Mouse (Mus musculus): ENCODE results near the gene Optc. TPM values are rescaled to one million over a fixed set of nuclear protein-coding genes. Genes with fewer than 3 reads are reported as not detected.

Gene Optc
- polyA plus RNA-seq, 1 experiment: 1.7 TPM

- no peak for DNase-seq (ENCODE audit: extremely low spot score in 1 of 2, low spot score in 1 of 2)
Measured at GRCm38 (mm10) chr1:133884746-133885145, 23.1 kb downstream of the Optc start.

DNA sequence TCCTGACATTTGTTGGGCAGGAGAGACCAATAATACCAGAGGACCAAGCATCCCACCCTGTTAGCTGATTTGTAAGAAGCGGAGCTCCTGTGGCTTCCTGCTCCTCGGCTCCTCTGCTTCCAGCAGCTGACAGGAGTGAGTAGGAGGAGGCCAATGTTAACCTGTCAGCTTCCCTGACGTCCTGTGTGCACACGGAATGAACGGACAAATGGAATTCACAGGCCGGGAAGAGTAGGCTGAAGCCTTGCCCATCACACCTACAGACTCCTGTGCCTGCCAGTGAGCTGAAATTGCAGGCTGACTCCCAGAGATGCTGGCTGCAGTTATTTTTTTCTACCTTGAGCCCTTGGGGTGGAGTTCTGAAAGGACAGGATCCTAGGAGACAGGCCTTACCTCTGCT is 23.7 kb downstream of the Optc start:
- DNase-seq (ENCODE audit: extremely low spot score in 1 of 2, low spot score in 1 of 2): peak; percentile 42 to 62

GRCm38 (mm10) chr1:133882283-133883217 is 25.2 kb downstream of the Optc start:
- no peak for DNase-seq (ENCODE audit: extremely low spot score in 1 of 2, low spot score in 1 of 2)

GRCm38 (mm10) chr1:133881813-133882212 is 26.0 kb downstream of the Optc start:
- DNase-seq (ENCODE audit: extremely low spot score in 1 of 2, low spot score in 1 of 2): no peak

GRCm38 (mm10) chr1:133878825-133879423 is 28.9 kb downstream of the Optc start:
- DNase-seq (ENCODE audit: extremely low spot score in 1 of 2, low spot score in 1 of 2): no peak

GRCm38 (mm10) chr1:133876936-133877335 is 30.9 kb downstream of the Optc start:
- DNase-seq (ENCODE audit: extremely low spot score in 1 of 2, low spot score in 1 of 2): no peak

DNA sequence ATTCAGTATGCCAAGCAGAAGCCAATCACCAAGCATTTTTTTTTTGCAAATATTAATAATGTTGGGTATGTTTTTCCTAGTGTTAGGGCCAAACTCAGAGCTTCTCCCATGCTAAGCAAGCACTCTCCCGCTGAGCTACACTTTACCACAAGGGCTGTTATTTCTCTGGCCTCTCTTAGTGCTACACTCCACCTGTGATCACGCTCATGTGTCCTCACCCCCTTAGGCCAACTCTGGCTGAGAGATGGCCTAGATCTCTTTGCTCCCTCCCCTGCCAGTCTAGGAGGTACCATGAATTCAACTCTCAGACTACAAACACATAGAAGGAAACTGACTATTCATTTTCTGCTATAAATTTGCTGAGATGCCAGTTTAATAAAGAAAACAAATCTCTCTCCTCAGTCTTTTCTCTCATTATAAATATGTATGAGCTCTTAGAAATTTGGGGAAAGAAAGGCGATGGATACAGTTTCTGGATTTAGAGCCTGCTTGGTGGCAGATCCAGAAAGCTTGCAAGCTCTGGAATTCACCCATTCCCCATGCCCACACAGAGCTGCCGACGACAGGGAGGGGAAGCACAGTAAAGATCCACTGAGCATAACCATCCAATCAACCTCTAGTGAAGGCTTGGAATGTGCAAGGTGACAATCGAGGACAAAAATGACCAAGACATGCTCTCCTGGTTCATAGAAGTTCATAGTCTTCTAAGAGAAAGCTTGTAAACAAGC is 34.5 kb downstream of the Optc start:
- DNase-seq (ENCODE audit: extremely low spot score in 1 of 2, low spot score in 1 of 2): no peak

GRCm38 (mm10) chr1:133871241-133871640 is 36.6 kb downstream of the Optc start:
- no peak for DNase-seq (ENCODE audit: extremely low spot score in 1 of 2, low spot score in 1 of 2)

GRCm38 (mm10) chr1:133869221-133869620 is 38.6 kb downstream of the Optc start:
- DNase-seq (ENCODE audit: extremely low spot score in 1 of 2, low spot score in 1 of 2): no peak

- DNase-seq (ENCODE audit: extremely low spot score in 1 of 2, low spot score in 1 of 2): peak in 1 of 2 experiments; percentile 43
Measured at GRCm38 (mm10) chr1:133863257-133863997, 44.4 kb downstream of the Optc start.

DNA sequence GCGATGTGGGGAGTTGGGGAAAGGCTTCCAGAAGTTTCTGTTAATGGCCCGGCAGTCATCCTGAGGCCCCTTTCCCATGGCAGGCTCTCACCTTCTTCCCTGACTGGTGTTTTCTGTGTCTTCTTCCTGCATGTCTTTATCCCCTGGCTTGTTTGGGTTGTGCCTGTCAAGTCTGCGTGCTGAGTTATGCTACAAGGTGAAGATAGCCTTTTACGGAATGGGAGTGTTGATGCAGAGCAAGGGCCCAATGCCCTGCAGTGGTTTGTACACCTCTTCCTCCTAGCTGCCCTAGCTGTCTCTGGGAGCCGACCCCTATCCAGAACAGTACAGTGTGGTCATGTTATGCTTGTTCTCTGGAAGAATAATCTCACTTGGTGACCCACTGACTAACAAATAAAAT is 46.8 kb downstream of the Optc start:
- no peak for DNase-seq (ENCODE audit: extremely low spot score in 1 of 2, low spot score in 1 of 2)

- no peak for DNase-seq (ENCODE audit: extremely low spot score in 1 of 2, low spot score in 1 of 2)
Measured at GRCm38 (mm10) chr1:133859821-133860711, 47.7 kb downstream of the Optc start.

- DNase-seq (ENCODE audit: extremely low spot score in 1 of 2, low spot score in 1 of 2): no peak
Measured at GRCm38 (mm10) chr1:133859257-133859656, 48.5 kb downstream of the Optc start.

DNA sequence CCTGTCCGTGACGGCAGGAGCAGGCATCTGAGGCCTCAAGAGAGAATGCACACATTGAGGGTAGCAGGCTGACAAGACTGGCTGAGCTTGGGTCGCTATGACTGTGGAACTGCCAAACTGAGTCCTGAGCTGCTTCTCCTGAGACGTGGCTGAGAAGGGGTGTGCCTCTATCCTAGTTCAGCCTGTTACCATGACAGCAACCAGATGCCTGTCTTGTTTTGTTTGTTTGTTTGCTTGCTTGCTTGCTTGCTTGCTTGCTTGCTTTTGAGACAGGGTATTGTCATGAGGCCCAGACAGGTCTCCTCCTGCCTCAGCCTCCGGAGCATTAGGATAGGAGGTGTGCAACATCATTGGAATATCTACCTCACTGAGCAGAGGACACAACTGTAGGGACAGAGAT is 50.0 kb downstream of the Optc start:
- DNase-seq (ENCODE audit: extremely low spot score in 1 of 2, low spot score in 1 of 2): no peak

GRCm38 (mm10) chr1:133857171-133857570 is 50.6 kb downstream of the Optc start:
- no peak for DNase-seq (ENCODE audit: extremely low spot score in 1 of 2, low spot score in 1 of 2)

DNA sequence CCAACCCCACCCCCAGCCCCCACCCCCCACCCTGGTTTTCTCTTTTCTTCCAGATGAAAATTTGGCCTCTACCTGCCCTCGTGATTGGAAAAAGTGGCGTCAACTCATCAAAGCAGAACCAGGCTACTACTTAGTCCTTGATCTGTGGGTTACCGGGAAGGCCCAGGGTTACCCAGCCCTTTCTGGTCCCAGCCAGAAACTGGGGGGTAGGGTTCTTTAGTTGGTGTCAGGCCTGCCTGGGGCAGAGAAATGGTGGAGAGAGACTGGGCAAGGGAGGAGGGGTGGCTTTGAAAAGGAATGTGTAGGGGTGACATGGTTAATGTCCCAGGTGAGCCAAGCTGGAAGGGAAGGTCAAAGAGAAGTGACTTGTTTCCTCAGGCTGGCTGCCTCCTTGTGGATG is 51.1 kb downstream of the Optc start:
- no peak for DNase-seq (ENCODE audit: extremely low spot score in 1 of 2, low spot score in 1 of 2)

GRCm38 (mm10) chr1:133856133-133856541 is 51.7 kb downstream of the Optc start:
- no peak for DNase-seq (ENCODE audit: extremely low spot score in 1 of 2, low spot score in 1 of 2)

DNA sequence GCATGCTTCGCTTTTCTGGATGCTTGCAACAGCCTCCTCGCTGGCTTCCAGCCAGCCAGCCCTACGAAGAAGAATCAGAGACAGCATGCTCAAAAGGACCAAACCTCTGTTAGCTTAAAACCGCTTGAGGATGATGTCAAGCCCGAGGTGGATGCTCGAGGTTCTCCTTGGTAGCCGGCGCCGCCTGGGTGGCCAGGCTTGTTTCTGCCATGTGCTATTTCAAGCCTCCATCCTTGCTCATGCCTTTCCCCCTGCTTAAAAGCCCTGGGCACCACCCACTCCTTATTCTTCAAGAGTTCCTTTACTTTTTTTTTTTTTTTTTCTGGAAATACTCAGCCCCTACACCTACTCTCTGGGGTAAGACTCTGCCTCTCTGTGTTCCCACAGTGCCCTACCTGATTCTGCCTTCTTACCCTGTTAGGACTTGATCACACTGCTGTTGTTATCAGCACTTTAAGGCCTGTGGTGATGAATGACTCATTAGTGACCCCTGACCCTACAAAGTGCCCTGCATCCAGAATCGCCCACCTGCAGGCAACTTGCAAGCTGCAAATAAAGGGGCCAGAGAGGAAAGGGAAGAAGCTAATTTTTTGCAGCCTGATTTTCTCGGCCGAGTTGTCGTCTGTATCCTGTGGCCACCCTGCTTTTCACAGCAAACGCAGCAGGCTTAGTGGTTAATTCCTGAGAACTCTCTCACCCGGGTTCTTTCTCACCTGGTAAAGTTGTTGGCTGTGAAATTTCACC is 52.4 kb downstream of the Optc start:
- DNase-seq (ENCODE audit: extremely low spot score in 1 of 2, low spot score in 1 of 2): peak; percentile 46 to 63
